Mouse (Mus musculus) heart, postnatal 0 days (tissue): Measurements from ENCODE around the gene Brf1. TPM values are rescaled to one million over a fixed set of nuclear protein-coding genes. Genes with fewer than 3 reads are reported as not detected.

Experiments used
- ATAC-seq: fragments of 200-750 bp; cut with Nextera tagmentation; 2 replicates; pipeline ENCODE4 v1.8.0; 2017; ENCODE audit warnings: low read depth, moderate number of reproducible peaks, moderate library complexity; ENCODE audit not compliant: insufficient read depth
- DNase-seq: peaks from one replicate; pipeline ENCODE4 v3.0.0-alpha.2; 2016; ENCODE audit warnings: low spot score
- H3K27ac ChIP-seq: fragments of 300-500 bp; sonication (generic); 2 replicates; pipeline ENCODE4 v1.5.1; 2014; ENCODE audit warnings: low read depth, mild to moderate bottlenecking
- H3K27me3 ChIP-seq: fragments of 300-500 bp; sonication (generic); 2 replicates; pipeline ENCODE4 v1.6.1; 2014; ENCODE audit warnings: low read length, mixed read lengths; ENCODE audit not compliant: control insufficient read depth, insufficient read depth
- H3K36me3 ChIP-seq: fragments of 300-500 bp; sonication (generic); replicated peaks from 2 replicates; pipeline ENCODE4 v1.6.1; 2014; ENCODE audit warnings: low read length, mixed read lengths; ENCODE audit not compliant: control insufficient read depth, insufficient read depth
- H3K4me1 ChIP-seq: fragments of 300-500 bp; sonication (generic); 2 replicates; pipeline ENCODE4 v1.6.1; 2014; ENCODE audit warnings: antibody characterized with exemption; ENCODE audit not compliant: control insufficient read depth, insufficient read depth
- H3K4me2 ChIP-seq: fragments of 300-500 bp; sonication (generic); 2 replicates; pipeline ENCODE4 v1.6.1; 2014; ENCODE audit warnings: low read depth, mild to moderate bottlenecking, low read length, moderate library complexity
- H3K4me3 ChIP-seq: fragments of 300-500 bp; sonication (generic); 2 replicates; pipeline ENCODE4 v1.5.1; 2014; ENCODE audit warnings: low read depth, low read length
- H3K9ac ChIP-seq: fragments of 300-500 bp; sonication (generic); replicated peaks from 2 replicates; pipeline ENCODE4 v1.6.1; 2014; ENCODE audit warnings: low read depth, low read length, mixed read lengths
- H3K9me3 ChIP-seq: fragments of 300-500 bp; sonication (generic); replicated peaks from 2 replicates; pipeline ENCODE4 v1.6.1; 2016; ENCODE audit warnings: low read length; ENCODE audit not compliant: control insufficient read depth
- CTCF ChIP-seq: IDR thresholded peaks from 2 replicates; pipeline ENCODE4 v1.5.1; 2016; ENCODE audit warnings: antibody characterized with exemption, control low read depth, low read depth
- EP300 ChIP-seq: IDR thresholded peaks from 2 replicates; pipeline ENCODE4 v1.6.1; 2016; ENCODE audit warnings: antibody characterized with exemption, low read depth
- WGBS: fragments of 180-500 bp; shearing (Covaris S2); extraction: QIAGEN DNeasy Blood & Tissue Kit; methylation state at CpG from one replicate; pipeline ENCODE4 v1.1.7; 2014; 5-methylcytosine and 5-hydroxymethylcytosine counted together
- polyA plus RNA-seq: library from polyadenylated mRNA; unstranded; fragments of >200 nt; fragmentation: Nextera tagmentation; extraction: Ambion mirVana; gene quantifications from 2 replicates; pipeline ENCODE4 v1.2.1, GENCODE M21; 2015
- total RNA-seq: library from RNA; depleted of rRNA; stranded (reverse); fragments of >200 nt; gene quantifications from 2 replicates; pipeline ENCODE4 v1.2.3, GENCODE M21; 2014; ENCODE audit warnings: low replicate concordance

Brf1 gene
- total and polyA plus RNA-seq, 2 experiments from 2014 or later = 24.5 to 51.9 TPM

- Histone ChIP-seq H3K36me3 (peaks cover 37% of the 10 kb centered on the region), H3K27me3 (no peaks in the 10 kb centered on the region), H3K4me2 (no peak overlapping the region), H3K4me3 (no peak overlapping the region), H3K9ac (no peak overlapping the region), H3K27ac (peak overlapping the region; percentile 20; the same call in 1 of the 2 replicates), H3K4me1 (peaks cover 14% of the 10 kb centered on the region), H3K9me3 (no peaks in the 10 kb centered on the region)
- TF ChIP-seq CTCF = peak; percentile 55
- no peak for TF ChIP-seq EP300
- ATAC-seq = peak; percentile 63
- peak; percentile 46 for DNase-seq
- WGBS = 25% methylated on average over 4 of the region's 4 CpGs
Observed at GRCm38 (mm10) chr12:112958303-112958702, 42.2 kb downstream of the Brf1 start.

- H3K27ac ChIP-seq = no peak overlapping the region
Observed at GRCm38 (mm10) chr12:112955800-112956199, 44.7 kb downstream of the Brf1 start.

DNA sequence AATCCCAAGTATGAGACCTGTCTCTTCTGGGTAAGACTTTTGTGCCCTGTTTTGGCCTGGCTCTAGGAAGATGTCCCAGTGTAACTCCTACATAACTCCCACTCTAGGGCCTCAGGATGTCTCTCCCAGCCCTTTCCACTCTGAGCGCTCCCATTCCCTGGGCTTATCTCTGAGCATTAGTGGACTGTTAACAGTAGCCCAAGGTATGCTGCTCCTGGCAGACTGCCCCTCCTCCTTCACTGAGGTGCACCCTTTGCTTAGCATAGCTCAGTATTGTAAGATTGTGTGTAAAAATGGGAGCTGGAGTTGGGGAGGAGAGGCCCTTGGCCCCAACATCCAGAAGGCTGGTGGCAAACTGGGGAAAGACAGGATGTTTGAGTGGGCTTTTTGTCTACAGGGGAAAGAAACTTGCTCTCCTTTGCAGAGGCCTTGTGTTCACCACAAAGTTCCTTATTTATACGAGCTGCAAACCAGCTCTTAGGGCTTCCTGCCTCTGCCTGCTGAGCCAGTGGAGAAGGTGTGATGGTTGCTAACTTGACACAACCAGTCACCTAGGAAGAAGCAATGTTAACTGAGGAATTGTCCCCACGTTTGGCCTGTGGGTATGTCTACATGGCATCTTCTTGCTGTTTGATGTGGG, 47.5 kb downstream of the Brf1 start:
- no peaks in the 10 kb centered on the region for H3K36me3 ChIP-seq
- DNase-seq (no peak), ATAC-seq (no peak)
- H3K4me3 ChIP-seq = no peak overlapping the region
- H3K4me1 ChIP-seq = peaks cover 32% of the 10 kb centered on the region
- peak overlapping the region; percentile 64; the same call in 1 of the 2 replicates for H3K27ac ChIP-seq
- TF ChIP-seq CTCF = no peak
- no peak for TF ChIP-seq EP300
- H3K4me2 ChIP-seq = no peak overlapping the region
- no peaks in the 10 kb centered on the region for H3K9me3 ChIP-seq
- H3K9ac ChIP-seq = no peak overlapping the region
- no peaks in the 10 kb centered on the region; the same call in 1 of the 2 replicates for H3K27me3 ChIP-seq
- 61% methylated on average over 3 of the region's 3 CpGs for WGBS

More at GRCm38 (mm10) chr12:112955800-112956199, 44.7 kb downstream of the Brf1 start:
- 38% methylated on average over 4 of the region's 4 CpGs for WGBS
- DNase-seq (peak; percentile 58), ATAC-seq (peak; percentile 34)
- H3K9ac ChIP-seq = no peak overlapping the region
- no peak for TF ChIP-seq EP300
- peak; percentile 86 for TF ChIP-seq CTCF
- no peak overlapping the region for H3K4me3 ChIP-seq
- no peaks in the 10 kb centered on the region for H3K27me3 ChIP-seq
- H3K9me3 ChIP-seq = no peaks in the 10 kb centered on the region
- peaks cover 32% of the 10 kb centered on the region for H3K4me1 ChIP-seq
- H3K4me2 ChIP-seq = no peak overlapping the region
- peaks cover 14% of the 10 kb centered on the region for H3K36me3 ChIP-seq

- ATAC-seq = peak; percentile 60
Observed at GRCm38 (mm10) chr12:112952433-112952832, 48.1 kb downstream of the Brf1 start.

GRCm38 (mm10) chr12:112951150-112951842, 49.2 kb downstream of the Brf1 start:
- H3K27ac ChIP-seq = peak overlapping the region; percentile 71
- no peaks in the 10 kb centered on the region for H3K36me3 ChIP-seq
- H3K4me3 ChIP-seq = no peak overlapping the region
- no peaks in the 10 kb centered on the region for H3K9me3 ChIP-seq
- H3K27me3 ChIP-seq = no peaks in the 10 kb centered on the region; the same call in 1 of the 2 replicates
- H3K4me1 ChIP-seq = peaks cover 28% of the 10 kb centered on the region
- ATAC-seq (no peak), DNase-seq (no peak)
- TF ChIP-seq EP300 (no peak), CTCF (no peak)
- peak overlapping the region; percentile 87; the same call in 1 of the 2 replicates for H3K4me2 ChIP-seq
- no peak overlapping the region for H3K9ac ChIP-seq
- 24% methylated on average over 7 of the region's 7 CpGs for WGBS

More at GRCm38 (mm10) chr12:112952433-112952832, 48.1 kb downstream of the Brf1 start:
- H3K27ac ChIP-seq = peak overlapping the region; percentile 64; the same call in 1 of the 2 replicates
- 0 out of 2 replicates have a peak overlapping the region, but pooled peaks have one; percentile 5 for H3K4me2 ChIP-seq
- WGBS = 15% methylated on average over 8 of the region's 8 CpGs
- H3K36me3 ChIP-seq = no peaks in the 10 kb centered on the region
- TF ChIP-seq EP300 = no peak
- TF ChIP-seq CTCF = no peak
- H3K4me3 ChIP-seq = no peak overlapping the region
- no peaks in the 10 kb centered on the region for H3K9me3 ChIP-seq
- no peak overlapping the region for H3K9ac ChIP-seq
- H3K27me3 ChIP-seq = no peaks in the 10 kb centered on the region; the same call in 1 of the 2 replicates
- peaks cover 28% of the 10 kb centered on the region for H3K4me1 ChIP-seq
- DNase-seq = peak; percentile 48
